Mouse (Mus musculus): ENCODE data around the gene Dnmbp. TPM values are rescaled to one million over a fixed set of nuclear protein-coding genes. Genes with fewer than 3 reads are reported as not detected.

The Dnmbp gene
- polyA plus RNA-seq, 1 experiment: 12.7 TPM

GRCm38 (mm10) chr19:43930366-43930765, 9.6 kb downstream of the Dnmbp start:
- Histone ChIP-seq H3K4me3 (ENCODE audit: control insufficient read depth, insufficient read depth, low read length) (no peak overlapping the region), H3K27ac (ENCODE audit: control insufficient read depth, insufficient read depth, low read length) (no peak overlapping the region), H3K4me1 (replicated peaks; ENCODE audit: control insufficient read depth, insufficient read depth, low read length) (no peaks in the 10 kb centered on the region), H3K27me3 (ENCODE audit: control insufficient read depth, insufficient read depth, low read length) (no peaks in the 10 kb centered on the region), H3K36me3 (ENCODE audit: control insufficient read depth, insufficient read depth, low read length) (no peaks in the 10 kb centered on the region)
- 71% methylated on average over 7 of the region's 7 CpGs for WGBS
- DNase-seq: no peak
- TF ChIP-seq POLR2A (IDR thresholded peaks at IDR 0.05; ENCODE audit: control insufficient read depth, extremely low read depth, insufficient read depth, low read length, poor library complexity) (no peak), CTCF (IDR thresholded peaks at IDR 0.05; ENCODE audit: borderline replicate concordance, control insufficient read depth, extremely low read depth, insufficient read depth, low read length, poor library complexity) (no peak)

DNA sequence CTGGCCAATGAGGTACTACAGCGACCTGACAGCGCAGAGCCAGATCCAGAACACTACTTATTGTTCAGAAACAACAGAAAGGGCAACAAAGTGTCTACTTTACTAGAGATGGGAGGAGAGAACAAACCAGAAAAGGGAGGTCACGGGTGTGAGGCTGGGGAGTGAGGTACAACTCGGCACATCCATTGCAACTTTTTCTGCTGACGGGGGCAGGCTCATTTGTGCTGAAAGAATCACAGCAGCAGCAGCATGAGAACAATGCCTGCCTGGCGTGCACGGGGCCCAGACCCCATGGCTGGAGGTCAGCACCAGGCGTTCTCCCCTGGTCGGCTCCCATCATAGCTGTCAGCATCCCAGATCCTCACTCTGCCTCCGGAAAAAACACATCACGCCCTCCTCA, 10.1 kb downstream of the Dnmbp start:
- no peak for DNase-seq
- Histone ChIP-seq H3K27me3 (ENCODE audit: control insufficient read depth, insufficient read depth, low read length) (no peaks in the 10 kb centered on the region), H3K27ac (ENCODE audit: control insufficient read depth, insufficient read depth, low read length) (no peak overlapping the region), H3K4me3 (ENCODE audit: control insufficient read depth, insufficient read depth, low read length) (no peak overlapping the region), H3K4me1 (replicated peaks; ENCODE audit: control insufficient read depth, insufficient read depth, low read length) (no peaks in the 10 kb centered on the region), H3K36me3 (ENCODE audit: control insufficient read depth, insufficient read depth, low read length) (no peaks in the 10 kb centered on the region)
- 93% methylated on average over 11 of the region's 11 CpGs for WGBS
- TF ChIP-seq CTCF (IDR thresholded peaks at IDR 0.05; ENCODE audit: borderline replicate concordance, control insufficient read depth, extremely low read depth, insufficient read depth, low read length, poor library complexity): no peak
- no peak for TF ChIP-seq POLR2A (IDR thresholded peaks at IDR 0.05; ENCODE audit: control insufficient read depth, extremely low read depth, insufficient read depth, low read length, poor library complexity)

DNA sequence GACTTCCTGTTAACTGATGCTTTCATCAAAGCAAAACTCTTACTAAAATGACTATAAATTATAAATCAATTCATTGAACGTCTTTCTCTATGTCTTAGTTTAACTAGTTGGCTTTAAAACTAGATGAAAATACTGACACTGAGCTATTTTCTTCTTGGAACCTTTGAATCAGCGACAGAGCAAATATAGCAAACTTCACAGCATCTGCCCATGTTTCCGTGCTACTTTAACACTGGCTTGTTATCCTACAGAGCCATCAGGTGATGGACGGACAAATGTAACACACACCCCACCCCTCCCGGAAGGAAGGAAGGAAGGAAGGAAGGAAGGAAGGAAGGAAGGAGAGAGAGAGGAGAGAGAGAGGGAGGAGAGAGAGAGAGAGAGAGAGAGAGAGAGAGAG, 12.0 kb downstream of the Dnmbp start:
- TF ChIP-seq CTCF (IDR thresholded peaks at IDR 0.05; ENCODE audit: borderline replicate concordance, control insufficient read depth, extremely low read depth, insufficient read depth, low read length, poor library complexity) (no peak), POLR2A (IDR thresholded peaks at IDR 0.05; ENCODE audit: control insufficient read depth, extremely low read depth, insufficient read depth, low read length, poor library complexity) (no peak)
- 93% methylated on average over 5 of the region's 5 CpGs for WGBS
- H3K27ac ChIP-seq (ENCODE audit: control insufficient read depth, insufficient read depth, low read length): no peak overlapping the region
- H3K4me1 ChIP-seq (replicated peaks; ENCODE audit: control insufficient read depth, insufficient read depth, low read length): no peaks in the 10 kb centered on the region
- no peak for DNase-seq
- H3K36me3 ChIP-seq (ENCODE audit: control insufficient read depth, insufficient read depth, low read length): no peaks in the 10 kb centered on the region
- no peaks in the 10 kb centered on the region for H3K27me3 ChIP-seq (ENCODE audit: control insufficient read depth, insufficient read depth, low read length)
- no peak overlapping the region for H3K4me3 ChIP-seq (ENCODE audit: control insufficient read depth, insufficient read depth, low read length)

DNA sequence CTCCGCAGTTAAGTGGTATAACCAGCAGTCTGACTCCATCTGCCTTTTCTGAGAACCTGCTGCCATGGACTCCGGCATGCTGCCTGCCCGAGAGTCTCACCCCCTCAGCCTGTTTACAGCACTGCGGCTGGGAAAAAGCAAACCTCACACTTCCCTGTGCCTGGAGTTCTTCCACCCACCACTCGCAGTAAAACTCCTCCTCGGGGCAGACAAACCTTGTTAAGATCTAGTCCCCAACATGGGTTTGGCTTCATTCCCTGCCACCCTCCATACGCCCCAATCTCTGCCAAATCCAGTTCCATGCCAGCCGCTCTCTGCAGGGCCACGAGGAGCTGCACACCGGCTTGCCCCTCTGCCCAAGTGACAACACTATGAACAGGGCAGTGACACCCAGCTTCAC, 12.9 kb downstream of the Dnmbp start:
- WGBS: 66% methylated on average over 10 of the region's 10 CpGs
- Histone ChIP-seq H3K27ac (ENCODE audit: control insufficient read depth, insufficient read depth, low read length) (no peak overlapping the region), H3K4me3 (ENCODE audit: control insufficient read depth, insufficient read depth, low read length) (no peak overlapping the region), H3K27me3 (ENCODE audit: control insufficient read depth, insufficient read depth, low read length) (no peaks in the 10 kb centered on the region), H3K4me1 (replicated peaks; ENCODE audit: control insufficient read depth, insufficient read depth, low read length) (no peaks in the 10 kb centered on the region), H3K36me3 (ENCODE audit: control insufficient read depth, insufficient read depth, low read length) (no peaks in the 10 kb centered on the region)
- no peak for TF ChIP-seq POLR2A (IDR thresholded peaks at IDR 0.05; ENCODE audit: control insufficient read depth, extremely low read depth, insufficient read depth, low read length, poor library complexity)
- DNase-seq: no peak

DNA sequence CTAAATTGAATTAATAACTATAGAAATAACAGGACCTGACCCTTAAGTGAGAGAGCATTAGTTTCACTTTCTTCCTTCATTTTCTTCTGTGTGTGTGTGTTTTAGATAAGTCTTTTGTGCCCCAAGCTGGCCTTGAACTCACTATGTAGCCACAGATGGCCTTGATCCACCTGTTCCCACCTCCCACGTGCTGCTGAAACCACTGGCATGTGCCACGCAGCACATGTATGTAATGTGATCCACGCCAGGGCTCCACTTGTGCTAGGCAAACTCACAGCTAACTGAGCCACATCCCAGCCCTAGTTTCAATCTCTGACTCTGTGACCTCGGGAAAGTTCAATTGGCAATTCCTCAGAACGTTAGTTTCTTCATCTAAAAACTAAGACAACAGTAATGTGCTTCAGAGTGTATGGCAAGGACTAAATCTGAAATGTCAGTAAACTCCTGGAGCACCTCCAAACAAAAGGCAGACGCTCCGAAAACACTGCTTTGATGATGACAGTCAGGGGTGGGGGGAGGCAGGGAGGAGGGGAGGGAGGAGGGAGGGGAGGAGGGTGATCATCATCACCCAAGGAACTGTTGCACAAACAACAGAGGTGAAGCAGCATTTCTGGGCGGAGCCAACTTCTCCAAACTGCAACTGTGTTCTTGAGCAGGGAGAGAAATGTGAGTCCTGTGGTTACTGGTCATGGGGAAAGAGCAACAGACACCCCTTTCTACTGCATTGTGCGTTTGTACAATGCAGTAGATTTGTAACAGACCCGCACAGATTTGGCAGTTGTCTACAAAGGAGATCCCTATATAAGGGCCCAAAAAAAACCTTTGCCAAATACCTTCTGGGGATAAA, 13.6 kb downstream of the Dnmbp start:
- H3K27me3 ChIP-seq (ENCODE audit: control insufficient read depth, insufficient read depth, low read length): no peaks in the 10 kb centered on the region
- no peak overlapping the region for H3K27ac ChIP-seq (ENCODE audit: control insufficient read depth, insufficient read depth, low read length)
- no peaks in the 10 kb centered on the region for H3K36me3 ChIP-seq (ENCODE audit: control insufficient read depth, insufficient read depth, low read length)
- no peak overlapping the region for H3K4me3 ChIP-seq (ENCODE audit: control insufficient read depth, insufficient read depth, low read length)
- WGBS: 65% methylated on average over 10 of the region's 10 CpGs
- no peak for TF ChIP-seq POLR2A (IDR thresholded peaks at IDR 0.05; ENCODE audit: control insufficient read depth, extremely low read depth, insufficient read depth, low read length, poor library complexity)
- TF ChIP-seq CTCF (IDR thresholded peaks at IDR 0.05; ENCODE audit: borderline replicate concordance, control insufficient read depth, extremely low read depth, insufficient read depth, low read length, poor library complexity): no peak
- no peak for DNase-seq
- no peaks in the 10 kb centered on the region for H3K4me1 ChIP-seq (replicated peaks; ENCODE audit: control insufficient read depth, insufficient read depth, low read length)

DNA sequence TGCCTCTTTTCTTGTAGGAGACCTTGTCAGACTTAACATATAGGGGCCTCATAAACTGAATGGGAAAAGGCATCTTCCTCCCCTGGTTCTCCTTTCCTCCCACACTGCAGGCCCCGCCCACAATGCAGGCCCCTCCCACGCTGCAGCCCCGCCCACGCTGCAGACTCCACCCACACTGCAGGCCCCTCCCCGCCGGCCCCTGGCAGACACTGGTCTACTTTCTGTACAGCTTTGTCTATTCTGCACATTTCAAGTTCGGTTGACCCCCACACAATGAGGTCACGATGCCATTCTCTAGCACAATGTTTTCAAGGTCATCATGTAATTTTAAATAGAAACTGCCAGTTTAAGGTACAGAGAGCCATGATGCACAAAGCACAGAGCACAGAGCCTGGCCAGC, 15.6 kb downstream of the Dnmbp start:
- H3K4me1 ChIP-seq (replicated peaks; ENCODE audit: control insufficient read depth, insufficient read depth, low read length): peaks cover 3% of the 10 kb centered on the region; the same call in 1 of the 2 replicates
- no peak for DNase-seq
- H3K36me3 ChIP-seq (ENCODE audit: control insufficient read depth, insufficient read depth, low read length): no peaks in the 10 kb centered on the region
- no peak for TF ChIP-seq POLR2A (IDR thresholded peaks at IDR 0.05; ENCODE audit: control insufficient read depth, extremely low read depth, insufficient read depth, low read length, poor library complexity)
- TF ChIP-seq CTCF (IDR thresholded peaks at IDR 0.05; ENCODE audit: borderline replicate concordance, control insufficient read depth, extremely low read depth, insufficient read depth, low read length, poor library complexity): no peak
- no peak overlapping the region for H3K27ac ChIP-seq (ENCODE audit: control insufficient read depth, insufficient read depth, low read length)
- H3K27me3 ChIP-seq (ENCODE audit: control insufficient read depth, insufficient read depth, low read length): no peaks in the 10 kb centered on the region
- no peak overlapping the region for H3K4me3 ChIP-seq (ENCODE audit: control insufficient read depth, insufficient read depth, low read length)
- WGBS: 83% methylated on average over 8 of the region's 8 CpGs

Data from thymus, adult 2 months (tissue).